Mouse (Mus musculus) embryonic facial prominence, embryonic 12.5 days (tissue): ENCODE measurements around the gene Hk1. TPM values are rescaled to one million over a fixed set of nuclear protein-coding genes. Genes with fewer than 3 reads are reported as not detected.

Source experiments
- ATAC-seq: fragments of 200-750 bp; cut with Nextera tagmentation; 2 replicates; pipeline ENCODE4 v1.8.0; 2017; ENCODE audit not compliant: insufficient number of reproducible peaks, insufficient read depth, low FRiP score, low TSS enrichment
- H3K27ac ChIP-seq: fragments of 300-500 bp; sonication (generic); 2 replicates; pipeline ENCODE4 v1.5.1; 2016; ENCODE audit warnings: mild to moderate bottlenecking
- H3K27me3 ChIP-seq: fragments of 300-500 bp; sonication (generic); 2 replicates; pipeline ENCODE4 v1.6.1; 2016; ENCODE audit warnings: mild to moderate bottlenecking, moderate library complexity
- H3K36me3 ChIP-seq: fragments of 300-500 bp; sonication (generic); 2 replicates; pipeline ENCODE4 v1.6.1; 2016; ENCODE audit warnings: mild to moderate bottlenecking
- H3K4me1 ChIP-seq: fragments of 300-500 bp; sonication (generic); 2 replicates; pipeline ENCODE4 v1.6.1; 2016
- H3K4me2 ChIP-seq: fragments of 300-500 bp; sonication (generic); replicated peaks from 2 replicates; pipeline ENCODE4 v1.6.1; 2016; ENCODE audit warnings: mild to moderate bottlenecking, moderate library complexity
- H3K4me3 ChIP-seq: fragments of 300-500 bp; sonication (generic); 2 replicates; pipeline ENCODE4 v1.5.1; 2016; ENCODE audit warnings: mild to moderate bottlenecking
- H3K9ac ChIP-seq: fragments of 300-500 bp; sonication (generic); 2 replicates; pipeline ENCODE4 v1.6.1; 2016; ENCODE audit warnings: mild to moderate bottlenecking, moderate library complexity
- H3K9me3 ChIP-seq: fragments of 300-500 bp; sonication (generic); 2 replicates; pipeline ENCODE4 v1.6.1; 2016; ENCODE audit warnings: mild to moderate bottlenecking, moderate library complexity
- WGBS: fragments of 180-500 bp; shearing (Covaris S2); methylation state at CpG from one replicate; pipeline ENCODE4 v1.1.7; 2016; 5-methylcytosine and 5-hydroxymethylcytosine counted together
- polyA plus RNA-seq: library from polyadenylated mRNA; unstranded; fragments of >200 nt; fragmentation: Nextera tagmentation; extraction: Ambion mirVana; gene quantifications from 2 replicates; pipeline ENCODE4 v1.2.1, GENCODE M21; 2016

The Hk1 gene
- polyA plus RNA-seq = 38.2 and 40.4 TPM in 2 replicates

DNA sequence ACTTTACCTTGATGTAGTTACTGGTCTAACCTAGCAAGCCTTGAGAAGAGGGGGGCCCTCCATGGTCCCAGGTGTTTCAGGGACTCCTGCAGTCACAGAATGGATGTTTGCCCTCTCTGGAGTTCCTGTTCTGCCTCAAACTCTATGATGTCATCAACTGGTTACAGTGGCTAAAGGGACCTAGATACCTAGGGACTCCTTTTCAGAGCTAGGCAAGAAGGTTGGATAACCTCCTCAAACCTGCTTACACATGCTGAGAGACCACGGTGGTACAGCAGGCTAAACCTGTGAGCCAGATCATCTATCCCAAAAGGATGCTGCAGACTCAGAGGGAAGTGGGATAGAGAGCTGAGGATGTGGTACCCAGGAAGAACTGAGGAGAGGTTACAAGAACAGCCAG, at the start of gene Hk1:
Gene Hk1, minus strand, starts transcription at position 101 of the 400 bp plus-strand sequence.
- 76% methylated on average over 1 of the region's 1 CpGs for WGBS
- H3K36me3 ChIP-seq = no peaks in the 10 kb centered on the region
- H3K9ac ChIP-seq = no peak within 1 kb of the TSS
- ATAC-seq = no peak
- no peaks in the 10 kb centered on the region for H3K9me3 ChIP-seq
- H3K27me3 ChIP-seq = no peaks in the 10 kb centered on the region
- no peak within 1 kb of the TSS for H3K4me2 ChIP-seq
- no peak within 1 kb of the TSS for H3K4me3 ChIP-seq
- H3K4me1 ChIP-seq = no peaks in the 10 kb centered on the region
- no peak within 1 kb of the TSS for H3K27ac ChIP-seq

DNA sequence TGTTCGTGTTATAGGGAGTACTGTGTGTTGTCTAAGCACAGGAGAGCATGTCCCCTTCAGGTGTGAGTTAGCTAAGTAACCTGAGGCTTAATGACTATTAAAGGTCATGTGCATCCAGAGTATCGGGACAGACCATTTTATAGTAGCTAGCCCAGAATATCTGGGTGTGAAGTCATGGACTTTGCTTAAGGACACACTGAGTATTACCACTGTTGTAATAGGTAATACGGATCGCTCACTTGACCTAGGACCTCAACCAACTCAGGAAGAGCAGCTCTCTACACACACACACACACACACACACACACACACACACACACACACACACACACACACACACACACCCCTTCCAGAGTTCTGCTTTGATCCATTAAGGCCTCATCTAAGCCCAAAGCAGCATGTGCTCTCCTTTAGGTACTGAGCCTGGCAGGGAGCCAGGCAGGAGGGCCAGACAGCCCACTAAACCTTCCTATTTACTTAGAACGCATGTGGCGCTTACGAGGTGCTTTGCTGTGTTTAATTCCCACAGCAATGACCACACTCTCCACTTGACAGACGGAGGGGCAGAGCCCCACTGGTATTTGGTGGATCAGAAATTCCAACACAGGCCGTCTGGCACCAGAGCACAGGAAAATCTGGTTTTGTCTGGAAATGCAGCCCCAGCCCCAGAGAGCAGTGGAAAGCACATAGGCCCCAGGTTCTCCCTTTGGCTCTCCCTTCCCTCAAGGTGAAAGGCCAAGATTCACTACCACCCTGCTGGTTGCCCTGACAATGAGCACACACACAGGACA, 45.6 kb upstream of the Hk1 start:
- Histone ChIP-seq H3K9me3 (no peaks in the 10 kb centered on the region), H3K4me2 (no peak overlapping the region), H3K4me1 (peaks cover 5% of the 10 kb centered on the region), H3K27ac (peak overlapping the region; percentile 55), H3K27me3 (no peaks in the 10 kb centered on the region), H3K9ac (no peak overlapping the region), H3K4me3 (no peak overlapping the region), H3K36me3 (peaks cover 27% of the 10 kb centered on the region)
- no peak for ATAC-seq
- 46% methylated on average over 9 of the region's 9 CpGs for WGBS

DNA sequence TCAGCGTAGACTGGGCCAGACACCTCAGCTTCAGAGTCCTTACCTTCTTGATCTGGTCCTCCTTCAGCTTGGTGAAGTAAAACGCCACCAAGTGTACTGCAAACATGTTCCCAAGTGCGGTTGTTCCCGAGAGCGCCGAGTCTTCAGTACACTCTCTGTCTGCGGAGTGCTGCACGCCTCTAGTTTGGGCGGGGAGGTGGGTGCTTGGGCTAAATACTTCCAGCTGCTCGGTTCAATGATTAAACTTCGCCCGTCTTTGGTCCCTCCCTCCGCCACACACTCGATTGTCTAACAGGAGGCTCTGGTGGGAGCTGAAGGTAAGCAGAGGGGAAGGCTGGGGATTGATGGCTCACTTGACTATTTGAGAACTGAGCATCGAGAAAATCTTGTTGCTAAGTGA, 42.5 kb upstream of the Hk1 start, which contains the start of gene Hkdc1:
Gene Hkdc1, minus strand, starts transcription at position 237 of the 400 bp plus-strand sequence.
- peak within 1 kb of the TSS; percentile 29 for H3K4me2 ChIP-seq
- H3K9ac ChIP-seq = peak within 1 kb of the TSS; percentile 24; the same call in 1 of the 2 replicates
- peaks cover 5% of the 10 kb centered on the region for H3K4me1 ChIP-seq
- H3K27me3 ChIP-seq = no peaks in the 10 kb centered on the region
- H3K4me3 ChIP-seq = no peak within 1 kb of the TSS
- WGBS = 20% methylated on average over 15 of the region's 15 CpGs
- ATAC-seq = no peak
- H3K9me3 ChIP-seq = no peaks in the 10 kb centered on the region
- no peak within 1 kb of the TSS for H3K27ac ChIP-seq
- H3K36me3 ChIP-seq = no peaks in the 10 kb centered on the region

DNA sequence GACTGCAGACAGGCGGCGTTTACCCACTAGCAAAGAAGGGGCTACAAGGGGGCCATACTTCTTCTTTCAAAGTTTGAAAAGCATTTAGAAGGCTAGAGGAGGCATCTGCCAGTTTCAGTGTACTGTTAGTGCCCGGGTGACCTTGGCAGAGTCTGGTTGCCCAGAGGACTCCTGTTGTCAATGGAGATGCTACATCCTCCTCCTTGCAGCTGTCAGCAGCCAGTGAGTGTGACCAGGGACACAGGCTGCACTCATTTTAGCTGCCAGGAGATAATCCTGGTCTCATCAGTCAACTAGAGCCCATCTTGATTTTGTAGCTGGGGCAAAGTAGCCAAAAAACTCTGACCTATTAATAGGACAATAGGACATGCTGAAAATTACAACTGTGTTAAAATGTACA, 41.4 kb upstream of the Hk1 start:
- Histone ChIP-seq H3K4me1 (peaks cover 5% of the 10 kb centered on the region), H3K4me3 (no peak overlapping the region), H3K27me3 (no peaks in the 10 kb centered on the region), H3K9ac (no peak overlapping the region), H3K9me3 (no peaks in the 10 kb centered on the region), H3K36me3 (no peaks in the 10 kb centered on the region), H3K4me2 (no peak overlapping the region), H3K27ac (no peak overlapping the region)
- 88% methylated on average over 3 of the region's 3 CpGs for WGBS
- ATAC-seq = no peak

DNA sequence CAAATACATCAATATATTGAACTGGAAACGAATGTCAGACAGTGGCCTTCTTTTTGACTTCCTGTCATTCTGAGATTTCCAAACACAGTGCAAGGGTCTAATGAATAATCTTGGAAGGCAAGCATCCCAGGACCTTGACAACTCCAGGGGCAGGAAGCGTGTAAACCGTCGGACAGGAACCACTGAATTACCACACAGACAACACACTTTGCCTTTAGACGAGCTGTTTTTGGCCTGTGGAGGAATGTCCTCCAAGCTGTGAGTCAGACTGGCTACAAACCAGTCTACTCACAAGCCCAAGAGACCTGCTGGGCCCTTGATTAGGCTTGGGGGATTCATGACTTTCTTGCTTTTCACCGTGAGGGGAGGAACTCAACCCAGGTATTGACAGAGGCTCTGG, 40.7 kb upstream of the Hk1 start:
- Histone ChIP-seq H3K4me1 (peaks cover 3% of the 10 kb centered on the region), H3K9ac (no peak overlapping the region), H3K27me3 (no peaks in the 10 kb centered on the region), H3K9me3 (no peaks in the 10 kb centered on the region), H3K4me3 (no peak overlapping the region), H3K27ac (no peak overlapping the region), H3K36me3 (no peaks in the 10 kb centered on the region), H3K4me2 (no peak overlapping the region)
- ATAC-seq = no peak
- WGBS = 69% methylated on average over 6 of the region's 6 CpGs

- Histone ChIP-seq H3K4me3 (no peak overlapping the region), H3K36me3 (no peaks in the 10 kb centered on the region), H3K27me3 (no peaks in the 10 kb centered on the region), H3K4me2 (no peak overlapping the region), H3K4me1 (no peaks in the 10 kb centered on the region), H3K9me3 (no peaks in the 10 kb centered on the region), H3K27ac (no peak overlapping the region), H3K9ac (no peak overlapping the region)
- ATAC-seq = no peak
- WGBS = 59% methylated on average over 5 of the region's 5 CpGs
These were observed 39.7 kb upstream of the Hk1 start for GRCm38 (mm10) chr10:62419422-62419821.

GRCm38 (mm10) chr10:62418831-62419356, 39.2 kb upstream of the Hk1 start:
- Histone ChIP-seq H3K36me3 (no peaks in the 10 kb centered on the region), H3K27me3 (no peaks in the 10 kb centered on the region), H3K4me1 (no peaks in the 10 kb centered on the region), H3K27ac (no peak overlapping the region), H3K9me3 (no peaks in the 10 kb centered on the region), H3K9ac (no peak overlapping the region), H3K4me3 (no peak overlapping the region), H3K4me2 (no peak overlapping the region)
- WGBS = 52% methylated on average over 7 of the region's 7 CpGs
- no peak for ATAC-seq

- WGBS = 38% methylated on average over 4 of the region's 4 CpGs
- H3K9ac ChIP-seq = no peak overlapping the region
- no peak overlapping the region for H3K4me2 ChIP-seq
- no peak overlapping the region for H3K4me3 ChIP-seq
- H3K4me1 ChIP-seq = peaks cover 7% of the 10 kb centered on the region; the same call in 1 of the 2 replicates
- H3K9me3 ChIP-seq = no peaks in the 10 kb centered on the region
- no peaks in the 10 kb centered on the region for H3K36me3 ChIP-seq
- peaks cover 3% of the 10 kb centered on the region; the same call in 1 of the 2 replicates for H3K27me3 ChIP-seq
- no peak overlapping the region for H3K27ac ChIP-seq
- ATAC-seq = no peak
These were observed 33.9 kb upstream of the Hk1 start for GRCm38 (mm10) chr10:62413606-62413982.

DNA sequence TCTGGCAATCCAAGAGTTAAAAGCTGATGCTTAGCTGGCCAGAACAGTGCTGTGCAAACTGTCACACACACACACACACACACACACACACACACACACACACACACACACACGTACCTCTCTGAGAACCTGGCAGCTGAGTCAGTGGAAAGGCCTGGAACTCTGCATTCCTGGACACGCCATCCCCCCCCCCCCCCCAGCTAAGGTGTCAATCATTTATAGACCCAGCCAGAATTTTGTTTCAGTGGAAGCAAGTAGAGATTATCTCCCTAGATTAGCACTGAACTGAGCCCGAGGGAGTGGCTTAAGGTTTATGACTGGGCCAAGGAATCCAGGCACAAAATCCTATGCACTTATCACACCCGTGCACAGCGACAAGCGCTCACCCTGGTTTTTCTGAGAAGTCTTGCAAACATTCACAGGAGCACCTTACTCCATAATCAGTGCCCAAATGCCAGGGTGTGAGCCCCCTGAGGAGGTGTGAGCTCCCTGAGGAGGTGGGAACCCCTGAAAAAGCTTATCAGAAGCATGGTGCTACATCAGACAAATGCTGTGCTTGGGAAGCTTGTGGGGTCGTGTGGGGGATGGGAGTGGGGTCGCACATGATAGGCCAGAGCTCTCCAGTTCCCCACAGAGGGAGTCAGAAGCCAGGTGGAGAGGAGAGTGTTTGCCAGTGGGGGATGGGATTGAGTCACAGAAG, 33.3 kb upstream of the Hk1 start:
- no peak overlapping the region for H3K27ac ChIP-seq
- ATAC-seq = no peak

DNA sequence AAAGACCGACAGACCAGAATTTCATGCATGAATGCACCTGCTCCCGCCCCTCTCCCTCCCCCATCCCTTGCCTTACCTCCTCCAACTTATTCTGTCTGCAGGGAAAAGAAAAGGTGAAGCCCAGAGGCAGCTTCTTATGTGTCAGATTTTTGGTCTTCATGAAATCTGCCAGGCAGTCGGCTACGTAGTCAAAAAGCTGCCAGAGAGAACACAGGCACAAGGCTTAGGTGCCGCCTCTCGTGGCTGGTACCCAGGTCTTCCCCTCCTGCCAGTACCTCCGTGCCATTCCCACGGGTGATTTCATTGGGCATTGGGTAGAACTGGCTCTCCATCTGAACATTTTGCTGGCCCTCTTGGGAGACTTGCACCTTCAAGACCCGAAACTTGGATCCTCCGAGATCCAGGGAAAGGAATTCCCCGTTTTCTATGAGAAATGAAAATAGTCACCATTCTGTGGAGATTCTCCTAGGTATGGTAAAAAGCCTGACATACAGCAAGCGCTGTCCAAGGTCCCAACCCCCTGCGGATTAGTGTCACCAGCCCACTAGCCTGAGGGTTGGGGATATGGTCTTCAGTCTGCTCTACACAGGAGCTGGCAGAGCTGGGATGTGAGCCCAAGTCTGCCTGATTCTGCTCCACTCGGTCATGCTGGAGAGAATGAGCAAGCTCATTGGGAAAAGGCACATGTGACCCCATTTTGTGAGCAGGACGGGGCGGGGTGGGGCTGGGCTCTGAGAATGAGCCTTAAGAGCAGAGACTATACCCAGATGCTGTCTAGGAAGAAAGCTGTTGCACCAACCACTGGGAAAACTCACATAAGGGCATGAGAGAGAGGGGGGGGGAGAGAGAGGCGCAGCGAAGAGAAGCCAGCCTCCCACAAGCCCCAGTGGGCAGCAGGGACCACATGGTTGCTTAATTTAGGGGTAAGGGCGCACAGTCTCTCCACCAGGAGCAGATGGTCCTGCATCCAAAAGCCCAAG, 32.0 kb upstream of the Hk1 start:
- H3K9me3 ChIP-seq = no peaks in the 10 kb centered on the region
- peaks cover 7% of the 10 kb centered on the region; the same call in 1 of the 2 replicates for H3K27me3 ChIP-seq
- no peak for ATAC-seq
- no peak overlapping the region for H3K4me3 ChIP-seq
- H3K4me1 ChIP-seq = peaks cover 7% of the 10 kb centered on the region; the same call in 1 of the 2 replicates
- no peak overlapping the region for H3K27ac ChIP-seq
- no peak overlapping the region for H3K4me2 ChIP-seq
- H3K9ac ChIP-seq = no peak overlapping the region
- 64% methylated on average over 19 of the region's 19 CpGs for WGBS
- H3K36me3 ChIP-seq = no peaks in the 10 kb centered on the region

More for the DNA sequence above, 33.3 kb upstream of the Hk1 start:
- WGBS = 23% methylated on average over 8 of the region's 8 CpGs
- no peak overlapping the region for H3K4me2 ChIP-seq
- H3K9me3 ChIP-seq = no peaks in the 10 kb centered on the region
- H3K36me3 ChIP-seq = no peaks in the 10 kb centered on the region
- no peak overlapping the region for H3K9ac ChIP-seq
- peaks cover 3% of the 10 kb centered on the region; the same call in 1 of the 2 replicates for H3K27me3 ChIP-seq
- no peak overlapping the region for H3K4me3 ChIP-seq
- H3K4me1 ChIP-seq = peaks cover 7% of the 10 kb centered on the region; the same call in 1 of the 2 replicates

GRCm38 (mm10) chr10:62410943-62411342, 31.2 kb upstream of the Hk1 start:
- Histone ChIP-seq H3K4me1 (peaks cover 7% of the 10 kb centered on the region; the same call in 1 of the 2 replicates), H3K9ac (no peak overlapping the region), H3K4me2 (no peak overlapping the region), H3K27me3 (peaks cover 9% of the 10 kb centered on the region; the same call in 1 of the 2 replicates), H3K27ac (no peak overlapping the region), H3K9me3 (no peaks in the 10 kb centered on the region), H3K36me3 (no peaks in the 10 kb centered on the region), H3K4me3 (no peak overlapping the region)
- ATAC-seq = no peak
- WGBS = 15% methylated on average over 5 of the region's 5 CpGs
